Mouse (Mus musculus) E14TG2a.4 (cell line): ENCODE results near the gene Plpp7.

Experiments
- CTCF ChIP-seq: conservative IDR thresholded peaks from 2 replicates; pipeline ENCODE4 v1.5.1; 2014; ENCODE audit warnings: low read length
- POU5F1 ChIP-seq: IDR thresholded peaks from 2 replicates; pipeline ENCODE4 v1.6.1; 2014; ENCODE audit warnings: low read length, borderline replicate concordance

- TF ChIP-seq CTCF (no peak), POU5F1 (no peak)
Measured at GRCm38 (mm10) chr2:32091956-32092355, 3.4 kb upstream of the Plpp7 start.
